Comparison of ENCODE assay signal across 8 mouse cellular contexts in the genomic region with DNA sequence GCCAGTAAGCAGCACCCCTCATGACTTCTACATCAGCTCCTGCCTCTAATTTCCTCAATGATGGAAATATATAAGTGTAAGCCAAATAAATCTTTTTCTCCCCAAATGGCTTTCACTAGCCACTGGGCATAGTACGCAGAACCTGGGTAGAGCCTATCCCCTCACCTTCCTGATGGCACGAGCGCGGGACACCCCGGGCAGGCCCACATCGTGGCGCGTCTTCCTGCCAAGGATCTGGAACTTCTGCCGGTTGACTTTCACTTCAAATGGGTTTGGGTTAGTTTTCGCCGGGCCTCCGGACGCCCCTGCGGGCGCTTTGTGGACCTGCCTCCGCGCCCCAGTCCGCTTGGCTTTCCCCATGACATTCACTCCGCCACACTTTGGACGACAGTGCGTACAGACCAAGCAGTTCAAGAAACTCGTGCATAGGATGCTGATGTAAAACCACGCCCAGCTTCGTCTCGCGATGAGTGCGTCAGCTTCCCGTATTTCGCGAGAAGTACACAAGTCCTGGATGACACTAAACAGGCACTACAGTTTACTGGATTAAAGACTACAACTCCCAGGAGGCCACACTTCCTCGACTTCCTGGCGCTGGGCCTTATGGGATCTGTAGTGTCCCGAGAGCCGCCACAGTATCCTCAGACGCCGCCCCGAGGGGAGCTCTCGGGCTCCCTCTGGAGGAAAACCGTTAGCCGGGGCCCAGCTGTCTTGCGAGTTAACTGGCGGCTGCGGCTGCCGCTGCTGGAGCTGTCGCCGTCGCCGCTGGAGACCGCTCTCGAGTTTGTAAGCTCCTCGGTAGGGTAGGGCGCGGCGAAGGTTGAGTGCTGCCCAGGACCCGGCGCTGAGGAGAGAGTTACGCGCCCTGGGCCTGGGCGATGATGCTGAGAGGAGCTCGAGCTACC. TPM values are rescaled to one million over a fixed set of nuclear protein-coding genes. Genes with fewer than 3 reads are reported as not detected.
DNase-seq lines count a peak whose midpoint lies in the region; ATAC-seq lines count a peak whose summit lies in the region.

A gene (minus strand): TSS at position 463 of the 905 bp plus-strand sequence.
A gene (plus strand): TSS at position 694 of the 905 bp plus-strand sequence.

- peaks cover 16% of the 10 kb centered on the region for H3K36me3 ChIP-seq in hindbrain, embryonic 15.5 days

- ATAC-seq in hindbrain, embryonic 15.5 days (ENCODE audit: low FRiP score, low read depth): peak; percentile 100

- no peaks in the 10 kb centered on the region for H3K9me3 ChIP-seq in hindbrain, embryonic 15.5 days

- H3K4me2 ChIP-seq in hindbrain, embryonic 15.5 days: peak within 1 kb of the TSS; percentile 62

- WGBS in hindbrain, embryonic 15.5 days: under 1% methylated on average over 60 of the region's 60 CpGs

- H3K4me1 ChIP-seq in hindbrain, embryonic 15.5 days (replicated peaks): peaks cover 15% of the 10 kb centered on the region

- peak within 1 kb of the TSS; percentile 55 for H3K9ac ChIP-seq in hindbrain, embryonic 15.5 days

- peak within 1 kb of the TSS; percentile 78 for H3K27ac ChIP-seq in hindbrain, embryonic 15.5 days (replicated peaks)

- H3K4me3 ChIP-seq in hindbrain, embryonic 15.5 days: peak within 1 kb of the TSS; percentile 59

- H3K27me3 ChIP-seq in hindbrain, embryonic 15.5 days: no peaks in the 10 kb centered on the region

- peak; percentile 99 for DNase-seq in T-cell, adult 2 months (ENCODE audit: low spot score)
- DNase-seq in cerebellum, postnatal 36 days: peak; percentile 97 to 99
- peak; percentile 98 to 100 for DNase-seq in frontal cortex, postnatal 36 days (ENCODE audit: low spot score in 2 of 2)
- peak; percentile 100 for DNase-seq in left cerebral cortex, adult 11 months (ENCODE audit: low spot score)
- peak; percentile 99 for DNase-seq in lung, postnatal 4 days
- peak; percentile 99 for DNase-seq in retina, postnatal 7 days (ENCODE audit: low read depth, low spot score)
- peak; percentile 95 for DNase-seq in urinary bladder, adult 2 months (ENCODE audit: low spot score)

RNA-seq across cellular contexts. Expression of the first gene that starts in this region (rescaled TPM):
- polyA plus RNA-seq in hindbrain, embryonic 15.5 days (2015; fragmentation: Nextera tagmentation; extraction: Ambion mirVana): 20.5 and 21.3 TPM in 2 replicates
- polyA plus RNA-seq in urinary bladder, adult 2 months (2012; rRNA removed): 20.0 and 22.9 TPM in 2 replicates

RNA-seq across cellular contexts. Expression of the second gene that starts in this region (rescaled TPM):
- 2.3 and 3.8 TPM in 2 replicates for polyA plus RNA-seq in hindbrain, embryonic 15.5 days (2015; fragmentation: Nextera tagmentation; extraction: Ambion mirVana)
- 4.5 and 8.7 TPM in 2 replicates for polyA plus RNA-seq in urinary bladder, adult 2 months (2012; rRNA removed)

Comparison
In these comparisons a context has a peak if more than half of its experiments do, and no peak if none do; other contexts are left out.
1. Peak in every context shown above with its lines: DNase-seq, ATAC-seq, H3K4me3 ChIP-seq and H3K27ac ChIP-seq.